Mouse (Mus musculus) gastrocnemius, adult 8-10 months (tissue): Measurements from ENCODE around the gene Adar. TPM values are rescaled to one million over a fixed set of nuclear protein-coding genes. Genes with fewer than 3 reads are reported as not detected.
A peak's percentile ranks its signal among the peaks of the same experiment; 100 is the strongest.

ENCODE experiments used
- DNase-seq, 2 experiments: peaks; one replicate each; pipeline ENCODE4 v3.0.0; 2022; ENCODE audit warnings: low spot score in 2 of 2
- total RNA-seq, 4 experiments: library from RNA; stranded (reverse); gene quantifications; 2 replicates each; pipeline ENCODE4 v1.2.4; 2022

Gene Adar
- total RNA-seq: 1 to 10 TPM; 1.4 to 2.2 (median 1.8) TPM

DNA sequence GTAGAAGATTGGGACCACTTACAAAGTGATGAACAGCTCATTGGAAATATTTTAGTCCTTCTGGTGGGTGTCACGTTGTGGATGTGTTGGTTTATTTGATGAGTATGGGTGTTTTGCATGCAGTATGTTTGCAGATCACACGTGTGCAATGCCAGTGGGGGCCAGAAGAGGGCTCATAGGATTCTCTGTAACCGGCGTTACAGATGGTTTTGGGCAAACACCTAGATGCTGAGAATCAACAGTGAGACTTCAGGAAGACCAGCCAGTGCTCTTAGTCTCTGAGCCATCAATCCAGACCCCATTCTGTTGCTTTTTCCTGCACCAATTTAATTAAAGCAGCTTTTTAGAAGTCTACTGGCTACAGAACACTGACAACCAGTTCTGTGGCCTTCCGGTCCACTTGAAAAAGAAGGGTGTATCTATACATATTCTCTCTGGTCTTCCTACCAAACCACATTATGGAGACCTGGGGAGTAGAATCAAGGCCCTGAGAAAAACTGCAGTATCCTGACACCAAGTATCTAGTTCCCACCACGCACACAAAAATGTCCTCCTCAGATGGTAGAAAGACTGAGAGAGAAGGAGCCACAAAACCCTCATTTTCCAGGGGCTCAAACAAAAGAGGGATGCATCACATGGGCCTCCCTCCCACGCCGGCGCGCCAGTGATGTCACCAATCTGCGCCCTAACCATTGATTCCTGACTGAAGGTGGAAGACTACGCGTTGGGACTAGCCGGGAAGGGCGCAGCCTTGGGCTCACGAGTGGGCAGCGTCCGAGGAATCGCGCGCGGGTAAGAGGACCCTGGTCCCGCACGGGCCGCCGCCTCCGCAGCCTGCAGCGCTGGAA is at the start of gene Adar:
TSS of gene Adar (plus strand) at position 664 of the 848 bp plus-strand sequence.
- DNase-seq: peak; percentile 14

- no peak for DNase-seq
Observed at GRCm38 (mm10) chr3:89667131-89667530, 47.7 kb upstream of the Adar start.

DNA sequence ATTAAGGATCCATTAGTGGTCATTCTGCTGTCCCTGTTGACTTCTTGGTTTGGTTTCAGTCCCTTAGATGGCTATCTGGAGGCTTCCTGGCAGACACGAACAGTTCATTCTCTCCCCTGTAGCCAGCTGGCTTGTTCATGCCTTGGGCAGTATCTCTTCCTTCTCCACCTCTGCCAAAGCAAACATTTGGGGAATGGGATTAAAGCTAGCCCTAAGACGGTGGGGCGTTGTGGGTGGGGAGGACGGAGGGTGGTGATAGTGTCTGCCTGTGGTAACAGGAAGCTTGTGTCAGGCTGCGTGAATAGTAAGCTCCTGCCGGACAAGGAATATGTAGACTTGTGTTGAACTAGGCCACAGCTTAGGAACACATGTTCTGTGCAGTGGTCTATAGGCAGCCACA is 43.5 kb upstream of the Adar start:
- DNase-seq: no peak

- no peak for DNase-seq
Observed at GRCm38 (mm10) chr3:89672573-89673317, 42.1 kb upstream of the Adar start.

DNA sequence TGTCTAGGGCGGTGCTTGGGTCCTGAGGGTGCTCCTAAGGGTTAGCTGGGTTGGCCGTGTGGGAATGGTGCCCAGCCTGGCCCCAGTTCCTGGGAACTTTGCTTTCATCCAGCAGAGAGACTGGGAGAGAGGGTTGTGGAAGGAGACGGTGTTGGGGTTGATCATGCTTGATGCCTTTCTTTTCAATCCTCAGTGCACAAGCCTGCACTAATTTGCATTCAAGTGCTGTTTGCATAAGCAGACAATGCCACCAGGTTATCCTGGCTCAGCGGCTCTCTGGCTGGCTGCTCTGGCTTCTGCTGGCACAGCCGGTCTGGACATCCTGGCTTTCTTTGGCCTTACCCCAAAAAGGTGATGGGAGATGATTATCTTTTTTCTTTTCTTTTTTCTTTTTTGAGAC is 37.2 kb upstream of the Adar start:
- no peak for DNase-seq

DNA sequence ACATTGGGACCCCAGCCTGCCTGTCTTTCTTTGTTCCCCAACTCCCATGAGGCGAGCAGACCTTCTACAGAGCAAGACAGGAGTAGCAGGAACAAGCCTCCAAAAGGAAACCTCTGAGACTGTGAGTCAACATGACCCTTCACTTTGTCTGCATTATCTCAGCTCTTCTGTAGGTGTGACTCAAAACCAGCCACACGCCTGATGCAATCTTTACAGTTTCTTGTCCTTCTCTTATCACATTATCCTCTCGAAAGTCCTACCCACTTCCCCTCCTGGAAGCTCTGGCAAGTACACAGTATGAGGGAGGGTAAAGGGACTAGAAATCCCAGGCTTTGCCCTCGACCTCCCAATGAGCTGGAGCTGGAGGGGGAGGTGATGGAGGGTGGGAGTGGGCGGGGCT is 28.8 kb upstream of the Adar start:
- no peak for DNase-seq

DNA sequence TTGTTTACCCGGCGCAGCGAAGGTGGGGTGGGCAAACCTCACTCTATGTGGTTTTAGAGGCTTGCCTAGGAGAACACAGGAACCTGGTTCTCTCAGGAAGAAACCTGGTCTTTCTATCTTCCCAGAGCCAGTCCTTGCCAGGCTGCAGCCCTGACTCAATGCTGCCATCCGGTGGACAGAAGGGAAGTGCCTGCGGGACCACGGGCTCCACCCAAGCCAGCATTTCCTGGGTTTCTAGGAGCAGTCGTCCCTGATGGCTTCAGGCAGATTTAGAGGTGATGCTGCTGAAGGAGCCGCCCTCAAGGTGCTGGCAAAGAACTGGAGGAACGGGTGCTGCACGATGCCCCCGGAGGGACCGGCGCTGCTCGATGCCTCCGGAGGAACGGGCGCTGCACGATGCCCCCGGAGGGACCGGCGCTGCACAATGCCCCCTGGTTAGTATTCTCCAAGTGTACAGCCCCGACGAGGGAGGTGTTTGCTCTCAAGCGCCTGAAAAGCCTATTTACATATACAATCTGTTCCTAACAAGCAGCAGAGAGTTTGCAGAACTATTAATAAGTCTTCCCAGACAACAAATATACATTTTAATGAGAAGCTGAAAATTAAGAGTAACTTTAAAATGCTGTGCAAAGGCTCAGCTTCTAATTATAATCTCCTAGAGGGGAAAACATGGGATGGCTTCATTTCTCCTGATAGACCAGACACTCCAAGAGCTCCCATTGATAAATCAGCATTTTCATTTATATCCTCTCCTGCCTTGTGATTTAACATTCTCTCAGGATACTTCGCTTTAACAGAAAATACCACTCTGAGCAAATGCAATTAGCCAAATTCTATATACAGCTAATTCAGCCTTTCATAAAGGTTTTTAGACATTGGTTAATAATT is 25.9 kb upstream of the Adar start:
- DNase-seq: peak; percentile 51 to 53

GRCm38 (mm10) chr3:89691776-89692175 is 23.0 kb upstream of the Adar start:
- DNase-seq: no peak

- DNase-seq: no peak
Observed at GRCm38 (mm10) chr3:89696152-89696821, 18.5 kb upstream of the Adar start.

DNA sequence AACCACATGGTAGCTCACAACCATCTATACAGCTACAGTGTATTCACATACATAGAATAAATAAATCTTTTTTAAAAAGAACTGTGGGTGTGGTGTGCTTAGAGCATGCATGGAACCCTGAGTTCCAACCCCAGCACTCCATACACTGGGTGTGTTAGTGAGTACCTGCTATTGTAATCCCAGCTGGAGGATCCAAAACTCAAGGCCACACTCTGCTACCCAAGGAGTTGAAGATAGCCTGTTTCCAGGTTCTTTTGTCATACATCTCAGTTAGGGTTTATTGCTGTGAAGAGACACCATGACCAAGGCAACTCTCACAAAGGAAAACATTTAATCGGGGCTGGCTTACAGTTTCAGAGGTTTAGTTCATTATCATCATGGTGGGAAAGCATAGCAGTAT is 15.9 kb upstream of the Adar start:
- no peak for DNase-seq

DNA sequence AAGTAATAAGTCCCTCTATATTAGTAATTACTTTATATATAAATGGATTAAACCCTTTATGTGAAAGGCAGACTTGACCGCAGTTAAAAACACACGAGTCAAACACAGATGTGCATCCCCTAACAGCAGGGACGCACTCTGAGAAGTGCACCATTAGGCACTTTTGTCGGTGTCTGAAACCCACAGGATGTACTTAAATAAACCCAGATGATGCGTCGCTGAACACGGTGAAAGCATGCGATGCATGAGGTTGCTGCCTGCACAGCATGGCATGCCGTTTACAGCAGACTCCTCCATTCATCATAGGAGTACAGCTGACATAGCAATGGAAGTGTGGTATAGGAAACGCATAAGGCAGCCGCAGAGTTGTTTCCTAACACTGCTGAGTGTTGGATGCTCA is 14.4 kb upstream of the Adar start:
- no peak for DNase-seq

DNA sequence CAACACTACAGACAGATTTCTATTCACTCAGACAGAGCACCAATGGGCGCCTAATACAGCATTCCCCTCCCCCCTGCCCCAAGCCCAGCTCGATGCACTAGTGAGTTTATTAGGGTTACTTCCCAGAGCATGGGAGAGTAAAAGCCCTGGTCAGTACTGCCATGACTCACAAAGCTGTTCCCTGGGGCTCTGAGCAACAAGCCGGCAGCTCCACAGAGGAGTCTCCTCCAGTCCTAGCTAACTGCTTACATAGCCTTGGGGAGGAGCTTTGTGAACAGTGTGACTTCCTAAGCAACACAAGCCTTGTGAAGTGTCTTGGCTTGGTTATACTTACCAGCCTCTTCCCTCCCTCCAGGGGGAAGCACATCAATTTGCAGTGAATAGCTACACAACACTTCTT is 11.2 kb upstream of the Adar start:
- DNase-seq: no peak

DNA sequence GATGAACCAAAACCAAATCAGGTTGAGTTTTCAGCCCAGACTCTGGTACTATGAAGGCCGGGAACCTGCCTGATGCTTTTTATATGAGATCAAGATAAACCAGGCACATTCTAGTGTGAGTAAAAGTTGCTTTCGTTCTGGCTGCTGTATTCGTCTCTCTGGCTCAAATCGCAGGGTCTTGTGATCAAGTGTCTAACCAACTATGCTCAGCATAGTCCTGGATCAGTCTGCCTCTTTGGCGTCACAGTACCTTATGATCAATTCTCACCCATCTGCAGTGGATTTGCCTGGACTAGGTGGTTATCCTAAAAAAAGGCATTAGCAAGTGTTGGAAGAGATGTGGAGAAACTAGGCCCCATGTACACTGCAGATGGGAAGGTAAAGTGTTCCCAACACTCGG is 10.8 kb upstream of the Adar start:
- no peak for DNase-seq

GRCm38 (mm10) chr3:89715207-89715966 is 565 bp downstream of the Adar start:
- no peak for DNase-seq

DNA sequence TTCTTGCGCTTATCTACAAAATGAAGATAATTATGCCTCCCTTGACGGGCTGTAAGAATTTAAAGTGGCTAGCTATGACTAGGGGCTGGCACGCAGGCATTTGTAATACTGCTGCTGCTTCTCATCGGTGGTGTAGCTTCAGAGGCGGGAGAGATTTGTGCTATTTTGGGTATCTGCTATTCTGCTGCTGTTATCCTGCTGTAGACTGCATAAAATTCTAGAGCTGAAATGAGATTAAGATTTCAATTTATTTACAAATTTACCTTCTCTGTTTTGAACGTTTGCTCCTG is 1.1 kb downstream of the Adar start:
- DNase-seq: no peak

DNA sequence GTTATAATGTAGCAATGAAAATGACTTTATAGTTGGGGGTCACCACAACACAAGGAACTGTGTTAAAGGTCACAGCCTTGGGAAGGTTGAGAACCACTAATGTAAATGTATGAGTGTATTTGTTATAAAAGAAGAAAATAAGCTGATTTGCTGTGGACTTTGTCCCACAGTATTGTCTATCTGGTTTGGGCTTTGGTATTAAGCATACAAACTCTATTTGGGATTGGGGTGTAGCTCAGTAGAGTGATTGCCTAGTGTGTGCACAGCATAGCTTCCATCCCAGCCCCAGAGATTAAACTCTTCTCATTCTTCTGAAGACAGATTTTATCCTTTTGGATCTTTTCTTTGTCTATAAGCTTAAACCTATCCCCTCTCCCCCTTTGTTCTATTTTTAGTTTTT is 7.2 kb downstream of the Adar start:
- DNase-seq: no peak

GRCm38 (mm10) chr3:89723400-89724084 is 8.7 kb downstream of the Adar start:
- no peak for DNase-seq

GRCm38 (mm10) chr3:89727028-89727427 is 12.2 kb downstream of the Adar start:
- DNase-seq: no peak

DNA sequence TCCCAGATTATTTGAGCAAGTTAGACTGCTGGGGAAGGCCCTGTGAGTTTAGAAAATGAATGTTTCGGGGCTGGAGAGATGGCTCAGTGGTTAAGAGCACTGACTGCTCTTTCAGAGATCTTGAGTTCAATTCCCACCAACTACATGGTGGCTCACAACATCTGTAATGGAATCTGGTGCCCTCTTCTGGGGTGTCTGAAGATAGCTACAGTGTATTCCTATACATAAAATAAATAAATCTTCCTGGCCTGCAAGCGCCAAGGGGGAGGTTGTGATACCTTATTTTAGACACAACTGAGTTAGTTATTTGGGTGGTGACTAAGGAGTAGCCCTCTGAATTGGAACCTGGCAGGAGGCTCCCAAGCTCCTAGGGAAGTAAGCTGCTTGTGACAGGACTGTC is 14.0 kb downstream of the Adar start:
- DNase-seq: no peak
